Mouse (Mus musculus) hindlimb bud, embryonic 11.5 days (tissue): Measurements from ENCODE around the gene 9530053A07Rik.
"Not testable (repeated sequence)": the region's sequence is repeated elsewhere in the genome, so short reads cannot be mapped to it uniquely, and the experiment has no call there.

ENCODE experiments used
- DNase-seq: peaks from one replicate; pipeline ENCODE4 v3.0.0-alpha.2; 2012; ENCODE audit warnings: low read depth, low spot score; ENCODE audit errors: extremely low spot score

9530053A07Rik gene

DNA sequence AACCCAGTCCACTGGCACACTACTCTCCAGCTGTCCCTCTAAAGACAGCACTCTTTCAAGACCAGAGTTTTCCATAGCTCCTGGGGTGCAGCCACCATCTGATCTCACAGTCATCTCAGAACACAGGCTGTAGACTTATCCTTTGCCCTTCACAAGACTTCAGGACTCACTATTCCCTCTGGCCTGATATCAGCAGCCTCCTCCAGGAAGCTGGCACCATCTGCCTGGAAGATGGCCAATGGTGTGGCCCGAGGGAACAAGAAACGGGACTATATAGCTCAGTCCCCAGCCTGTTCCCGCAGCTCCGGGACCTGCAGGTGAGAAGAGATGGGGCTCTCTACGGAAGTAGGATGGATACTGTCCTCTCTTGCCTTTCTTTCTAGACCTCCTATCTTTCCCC, at the start of gene 9530053A07Rik:
Gene 9530053A07Rik, plus strand, starts transcription at position 301 of the 400 bp plus-strand sequence.
- DNase-seq: no peak

DNA sequence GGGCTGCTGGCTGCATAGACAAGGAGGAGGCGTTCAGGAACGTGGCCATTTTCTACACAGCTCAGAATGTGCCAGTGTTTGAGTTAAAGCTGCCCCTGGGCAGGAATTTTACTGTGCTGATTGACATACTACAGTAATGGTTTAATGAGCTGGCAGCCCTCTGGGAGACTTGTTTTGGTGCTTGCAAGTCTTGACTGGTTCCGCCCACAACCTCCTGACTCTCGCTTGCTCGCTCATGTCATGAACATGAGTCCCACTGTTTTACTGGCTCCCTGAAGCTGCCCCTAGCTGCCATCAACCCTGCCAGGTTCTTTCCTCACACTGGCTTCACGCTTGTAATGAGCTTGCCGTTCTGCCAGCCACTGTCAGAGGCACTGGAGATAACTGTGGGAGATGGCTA, 45.1 kb upstream of the 9530053A07Rik start:
- no peak for DNase-seq

DNA sequence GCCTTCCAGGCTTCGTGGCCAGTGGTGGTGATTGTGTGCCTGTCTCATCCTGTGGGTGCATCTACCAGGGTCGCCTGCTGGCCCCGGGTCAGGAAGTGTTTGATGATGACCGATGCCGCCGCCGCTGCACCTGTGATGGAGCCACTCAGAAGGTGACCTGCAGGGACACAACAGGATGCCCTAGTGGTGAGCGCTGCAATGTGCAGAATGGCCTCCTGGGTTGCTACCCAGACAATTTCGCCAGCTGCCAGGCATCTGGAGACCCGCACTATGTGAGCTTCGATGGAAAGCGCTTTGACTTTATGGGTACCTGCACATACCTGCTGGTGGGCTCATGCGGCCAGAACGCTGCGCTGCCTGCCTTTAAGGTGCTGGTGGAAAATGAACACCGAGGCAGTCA, 43.0 kb upstream of the 9530053A07Rik start:
- no peak for DNase-seq

DNA sequence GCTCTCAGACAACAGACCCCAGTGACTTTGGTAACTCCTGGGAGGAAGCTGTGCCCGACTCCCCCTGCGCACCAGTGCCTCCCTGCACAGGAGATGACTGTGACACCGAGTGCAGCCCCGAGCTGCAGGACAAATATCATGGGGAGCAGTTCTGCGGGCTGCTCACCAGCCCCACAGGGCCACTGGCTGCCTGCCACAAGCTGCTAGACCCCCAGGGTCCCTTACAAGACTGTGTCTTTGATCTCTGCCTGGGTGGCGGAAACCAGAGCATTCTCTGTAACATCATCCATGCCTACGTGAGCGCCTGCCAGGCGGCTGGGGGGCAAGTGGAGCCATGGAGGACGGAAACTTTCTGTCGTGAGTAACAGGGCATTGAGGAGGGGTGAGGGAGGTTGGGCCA, 35.7 kb upstream of the 9530053A07Rik start:
- no peak for DNase-seq

DNA sequence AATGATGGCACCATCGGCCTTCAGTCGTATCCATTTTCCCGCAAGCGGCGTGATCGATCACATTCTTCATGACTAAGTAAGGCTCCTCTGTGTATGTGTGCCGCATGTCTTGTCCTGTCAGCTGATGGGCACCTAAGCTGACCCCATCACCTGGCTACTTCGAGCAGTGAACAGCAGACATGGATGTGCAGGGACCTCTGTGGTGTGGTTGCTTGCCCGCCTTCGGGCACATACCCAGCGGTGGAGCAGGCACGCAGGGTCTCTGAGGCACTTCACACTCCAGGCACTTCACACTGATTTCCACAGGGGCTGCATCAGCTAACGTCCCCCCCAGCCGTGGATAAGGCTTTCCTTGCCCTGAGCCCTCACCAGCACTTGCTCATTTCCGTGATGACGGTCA, 30.2 kb upstream of the 9530053A07Rik start:
- no peak for DNase-seq

DNA sequence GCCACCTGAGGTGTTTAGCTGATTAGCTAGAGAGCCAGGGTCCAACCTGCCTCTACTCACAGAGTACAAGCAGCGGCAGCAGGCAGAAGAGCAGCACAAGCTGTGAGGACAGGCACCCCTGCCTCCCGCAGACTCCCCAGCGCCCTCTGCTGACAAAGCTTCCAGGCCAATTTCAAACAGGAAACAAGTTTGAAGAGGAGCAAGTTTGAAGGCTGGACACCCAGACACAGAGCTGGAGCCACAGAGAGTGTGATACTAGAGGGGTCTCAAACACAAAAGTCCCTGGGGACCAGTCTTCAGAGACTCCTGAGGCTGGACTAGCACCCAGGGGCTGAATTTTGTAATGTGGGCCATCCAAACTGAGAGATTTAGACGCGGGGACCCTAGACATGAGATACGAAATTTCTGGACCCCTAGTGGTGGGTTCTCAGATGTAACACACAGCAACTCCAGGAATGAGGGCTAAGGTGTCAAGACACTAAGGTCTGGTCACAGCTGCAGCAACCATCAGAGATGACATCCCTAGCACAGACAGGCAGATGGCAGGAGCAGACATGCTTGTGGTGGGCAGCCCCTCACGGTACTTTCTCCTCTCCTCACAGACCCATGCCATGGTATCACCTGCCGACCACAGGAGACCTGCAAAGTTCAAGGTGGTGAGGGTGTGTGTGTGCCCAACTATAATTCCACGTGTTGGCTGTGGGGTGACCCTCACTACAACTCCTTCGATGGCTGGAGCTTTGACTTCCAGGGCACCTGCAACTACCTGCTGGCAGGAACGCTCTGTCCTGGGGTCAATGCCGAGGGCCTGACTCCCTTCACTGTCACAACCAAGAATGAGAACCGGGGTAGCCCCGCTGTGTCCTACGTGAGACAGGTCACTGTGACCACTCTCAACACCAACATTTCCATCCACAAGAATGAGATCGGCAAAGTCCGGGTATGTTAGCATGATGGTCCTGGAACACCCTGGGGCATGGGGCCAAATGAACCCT, 28.4 kb upstream of the 9530053A07Rik start:
- DNase-seq: no peak

- DNase-seq: not testable (repeated sequence)
Measured at GRCm38 (mm10) chr7:28102936-28103335, 26.3 kb upstream of the 9530053A07Rik start.

- no peak for DNase-seq
Measured at GRCm38 (mm10) chr7:28104670-28105069, 24.6 kb upstream of the 9530053A07Rik start.

GRCm38 (mm10) chr7:28106241-28106640, 23.0 kb upstream of the 9530053A07Rik start:
- no peak for DNase-seq

DNA sequence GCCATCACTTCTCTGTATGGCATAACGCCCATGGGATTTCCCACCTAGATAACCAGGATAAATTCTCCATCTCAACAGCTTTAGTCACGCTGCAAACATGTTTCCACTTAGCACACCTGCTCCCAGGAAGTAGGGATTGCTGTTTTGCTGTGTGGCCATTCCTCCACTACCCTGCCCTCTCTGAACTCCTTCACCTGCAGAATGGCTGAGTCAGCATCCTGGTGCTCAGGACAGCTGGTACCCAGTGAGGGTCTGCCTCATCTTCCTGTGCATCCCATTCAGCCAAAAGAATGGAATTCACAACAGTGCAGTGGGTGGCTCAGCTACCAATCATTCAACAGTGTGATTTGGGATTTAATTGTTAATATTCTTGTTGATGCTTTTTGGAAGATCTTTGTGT, 14.6 kb upstream of the 9530053A07Rik start:
- no peak for DNase-seq

GRCm38 (mm10) chr7:28137613-28138012, 8.3 kb downstream of the 9530053A07Rik start:
- no peak for DNase-seq

DNA sequence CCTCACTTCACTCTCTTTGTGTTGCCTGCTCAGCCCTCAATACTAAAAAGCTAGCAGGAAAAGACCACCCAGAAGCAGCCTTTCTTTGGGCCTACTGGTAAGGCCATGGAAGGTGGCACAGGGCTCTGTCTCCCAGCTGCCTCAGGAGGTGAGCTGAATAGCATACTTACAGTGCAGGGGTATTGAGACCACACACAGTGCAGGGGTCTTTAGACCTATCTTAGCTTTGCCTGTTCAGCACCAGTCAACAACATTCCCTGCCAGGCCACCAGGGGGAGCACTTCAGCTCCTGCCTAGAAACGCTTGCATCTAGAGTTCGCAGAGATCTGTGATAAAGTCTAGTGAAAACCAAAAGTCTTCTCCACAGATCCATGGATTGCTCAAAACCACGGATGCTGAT, 19.0 kb downstream of the 9530053A07Rik start:
- peak; percentile 64 for DNase-seq

DNA sequence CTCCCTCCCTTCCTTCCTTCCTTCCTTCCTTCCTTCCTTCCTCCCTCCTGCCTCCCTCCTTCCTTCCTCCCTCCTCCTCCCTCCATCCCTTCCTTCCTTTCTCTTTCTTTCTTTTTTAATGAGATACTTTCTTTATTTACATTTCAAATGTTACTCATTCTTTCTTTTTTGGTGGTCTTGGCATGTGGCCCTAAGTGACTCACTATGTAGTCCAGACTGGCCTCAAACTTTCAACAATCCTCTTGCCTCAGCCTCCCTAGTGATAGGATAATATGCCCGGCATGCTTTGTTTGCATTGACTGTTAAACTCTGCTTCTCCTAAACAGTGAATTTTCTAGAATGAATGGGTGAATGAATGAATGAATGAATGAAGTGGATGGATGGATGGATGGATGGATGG, 20.6 kb downstream of the 9530053A07Rik start:
- no peak for DNase-seq

DNA sequence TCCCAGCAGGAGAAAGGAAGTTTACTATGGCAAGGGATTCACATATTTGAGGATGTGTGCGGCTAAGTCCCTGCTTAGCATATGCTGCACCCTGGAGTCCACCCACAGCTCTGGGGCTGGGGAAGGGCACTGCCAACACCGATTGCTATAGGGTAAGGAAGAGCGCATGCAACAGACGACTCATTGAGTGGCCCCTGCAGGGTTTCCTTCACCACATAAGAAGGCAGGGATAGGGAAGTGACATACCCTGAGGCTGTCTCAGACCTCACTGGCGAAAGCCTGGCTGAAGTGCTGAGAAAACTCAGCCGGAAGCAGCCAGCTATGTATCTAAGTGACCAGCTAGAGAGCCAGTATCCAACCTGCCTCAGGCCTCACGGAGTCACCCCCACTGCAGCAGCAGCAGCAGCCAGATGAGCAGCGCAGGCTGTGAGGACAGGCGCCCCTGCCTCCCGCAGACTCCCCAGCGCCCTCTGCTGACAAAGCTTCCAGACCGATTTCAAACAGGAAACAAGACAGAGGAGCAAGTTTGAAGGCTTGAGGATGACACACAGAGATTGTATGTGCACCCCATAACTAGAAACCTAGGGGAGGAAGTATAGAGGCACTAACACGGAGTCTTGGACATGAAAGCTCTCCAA, 22.4 kb downstream of the 9530053A07Rik start:
- no peak for DNase-seq

GRCm38 (mm10) chr7:28153595-28153994, 24.3 kb downstream of the 9530053A07Rik start:
- DNase-seq: not testable (repeated sequence)

DNA sequence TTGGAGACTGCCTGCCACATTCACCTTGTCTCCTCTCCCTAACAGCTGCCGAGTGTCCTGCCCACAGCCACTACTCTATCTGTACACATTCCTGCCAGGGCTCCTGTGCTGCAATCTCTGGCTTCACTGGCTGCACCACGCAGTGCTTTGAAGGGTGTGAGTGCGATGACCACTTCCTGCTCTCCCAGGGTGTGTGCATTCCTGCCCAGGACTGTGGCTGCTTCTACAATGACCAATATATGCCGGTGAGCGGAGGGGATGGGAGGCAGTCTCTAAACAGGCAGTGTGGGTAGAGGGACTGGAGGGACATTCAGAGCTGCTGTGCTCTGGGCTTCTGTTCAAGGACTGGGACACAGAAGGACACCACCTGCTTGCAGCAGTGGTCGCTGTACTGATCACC, 30.0 kb downstream of the 9530053A07Rik start:
- no peak for DNase-seq

DNA sequence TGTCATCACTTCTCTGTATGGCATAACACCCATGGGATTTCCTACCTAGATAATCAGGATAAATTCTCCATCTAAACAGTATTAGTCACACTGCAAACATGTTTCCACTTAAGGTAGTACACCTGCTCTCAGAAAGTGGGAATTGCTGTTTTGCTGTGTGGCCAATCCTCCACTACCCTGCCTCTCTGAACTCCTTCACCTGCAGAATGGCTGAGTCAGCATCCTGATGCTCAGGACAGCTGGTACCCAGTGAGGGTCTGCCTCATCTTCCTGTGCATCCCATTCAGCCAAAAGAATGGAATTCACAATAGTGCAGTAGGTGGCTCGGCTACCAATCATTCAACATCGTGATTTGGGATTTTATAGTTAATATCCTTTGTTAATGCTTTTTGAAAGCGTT, 30.6 kb downstream of the 9530053A07Rik start:
- DNase-seq: no peak

- DNase-seq: no peak
Measured at GRCm38 (mm10) chr7:28161163-28161749, 32.0 kb downstream of the 9530053A07Rik start.

DNA sequence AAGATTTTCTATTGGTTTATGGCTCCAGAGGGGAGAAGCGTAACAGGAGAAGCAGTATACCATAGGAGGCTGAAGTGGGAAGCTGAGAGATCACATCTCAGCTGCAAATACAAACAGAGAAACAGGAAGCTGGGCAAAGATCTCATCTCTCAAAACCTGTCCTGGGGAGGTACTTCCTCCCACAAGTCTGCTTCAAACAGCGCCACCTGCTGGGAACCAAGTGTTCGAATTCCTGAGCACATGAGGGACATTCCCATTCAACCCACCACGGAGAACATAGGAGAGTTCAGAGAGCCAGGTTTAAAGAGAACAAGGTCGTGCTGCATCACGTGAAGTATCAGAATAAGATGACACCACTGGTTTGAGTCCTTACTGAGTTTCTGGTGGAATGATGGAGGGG, 36.1 kb downstream of the 9530053A07Rik start:
- DNase-seq: no peak

- peak; percentile 39 for DNase-seq
Measured at GRCm38 (mm10) chr7:28168320-28169115, 39.3 kb downstream of the 9530053A07Rik start.
